Mouse (Mus musculus) heart, postnatal 0 days (tissue): ENCODE measurements around the gene Fnbp1. TPM values are rescaled to one million over a fixed set of nuclear protein-coding genes. Genes with fewer than 3 reads are reported as not detected.
A peak's percentile ranks its signal among the peaks of the same experiment; 100 is the strongest.

Experiments
- ATAC-seq: fragments of 200-750 bp; cut with Nextera tagmentation; 2 replicates; pipeline ENCODE4 v1.8.0; 2017; ENCODE audit warnings: low read depth, moderate number of reproducible peaks, moderate library complexity; ENCODE audit not compliant: insufficient read depth
- DNase-seq: peaks from one replicate; pipeline ENCODE4 v3.0.0-alpha.2; 2016; ENCODE audit warnings: low spot score
- H3K27ac ChIP-seq: fragments of 300-500 bp; sonication (generic); 2 replicates; pipeline ENCODE4 v1.5.1; 2014; ENCODE audit warnings: low read depth, mild to moderate bottlenecking
- H3K27me3 ChIP-seq: fragments of 300-500 bp; sonication (generic); 2 replicates; pipeline ENCODE4 v1.6.1; 2014; ENCODE audit warnings: low read length, mixed read lengths; ENCODE audit not compliant: control insufficient read depth, insufficient read depth
- H3K36me3 ChIP-seq: fragments of 300-500 bp; sonication (generic); replicated peaks from 2 replicates; pipeline ENCODE4 v1.6.1; 2014; ENCODE audit warnings: low read length, mixed read lengths; ENCODE audit not compliant: control insufficient read depth, insufficient read depth
- H3K4me1 ChIP-seq: fragments of 300-500 bp; sonication (generic); 2 replicates; pipeline ENCODE4 v1.6.1; 2014; ENCODE audit warnings: antibody characterized with exemption; ENCODE audit not compliant: control insufficient read depth, insufficient read depth
- H3K4me2 ChIP-seq: fragments of 300-500 bp; sonication (generic); 2 replicates; pipeline ENCODE4 v1.6.1; 2014; ENCODE audit warnings: low read depth, mild to moderate bottlenecking, low read length, moderate library complexity
- H3K4me3 ChIP-seq: fragments of 300-500 bp; sonication (generic); 2 replicates; pipeline ENCODE4 v1.5.1; 2014; ENCODE audit warnings: low read depth, low read length
- H3K9ac ChIP-seq: fragments of 300-500 bp; sonication (generic); replicated peaks from 2 replicates; pipeline ENCODE4 v1.6.1; 2014; ENCODE audit warnings: low read depth, low read length, mixed read lengths
- H3K9me3 ChIP-seq: fragments of 300-500 bp; sonication (generic); replicated peaks from 2 replicates; pipeline ENCODE4 v1.6.1; 2016; ENCODE audit warnings: low read length; ENCODE audit not compliant: control insufficient read depth
- CTCF ChIP-seq: IDR thresholded peaks from 2 replicates; pipeline ENCODE4 v1.5.1; 2016; ENCODE audit warnings: antibody characterized with exemption, control low read depth, low read depth
- EP300 ChIP-seq: IDR thresholded peaks from 2 replicates; pipeline ENCODE4 v1.6.1; 2016; ENCODE audit warnings: antibody characterized with exemption, low read depth
- WGBS: fragments of 180-500 bp; shearing (Covaris S2); extraction: QIAGEN DNeasy Blood & Tissue Kit; methylation state at CpG from one replicate; pipeline ENCODE4 v1.1.7; 2014; 5-methylcytosine and 5-hydroxymethylcytosine counted together
- polyA plus RNA-seq: library from polyadenylated mRNA; unstranded; fragments of >200 nt; fragmentation: Nextera tagmentation; extraction: Ambion mirVana; gene quantifications from 2 replicates; pipeline ENCODE4 v1.2.1, GENCODE M21; 2015
- total RNA-seq: library from RNA; depleted of rRNA; stranded (reverse); fragments of >200 nt; gene quantifications from 2 replicates; pipeline ENCODE4 v1.2.3, GENCODE M21; 2014; ENCODE audit warnings: low replicate concordance

Fnbp1 gene
- total and polyA plus RNA-seq, 2 experiments from 2014 or later, result 6.4 to 11.4 TPM

- DNase-seq, result no peak
- Histone ChIP-seq H3K27ac (peak overlapping the region; percentile 41; the same call in 1 of the 2 replicates), H3K27me3 (no peaks in the 10 kb centered on the region), H3K9me3 (no peaks in the 10 kb centered on the region), H3K36me3 (no peaks in the 10 kb centered on the region), H3K9ac (peak overlapping the region; percentile 25; the same call in 1 of the 2 replicates), H3K4me2 (no peak overlapping the region), H3K4me3 (no peak overlapping the region), H3K4me1 (peaks cover 41% of the 10 kb centered on the region)
- WGBS, result 41% methylated on average over 6 of the region's 6 CpGs
- ATAC-seq, result no peak
- no peak for TF ChIP-seq CTCF
- no peak for TF ChIP-seq EP300
These were observed 30.1 kb downstream of the Fnbp1 start for GRCm38 (mm10) chr2:31111685-31112084.

DNA sequence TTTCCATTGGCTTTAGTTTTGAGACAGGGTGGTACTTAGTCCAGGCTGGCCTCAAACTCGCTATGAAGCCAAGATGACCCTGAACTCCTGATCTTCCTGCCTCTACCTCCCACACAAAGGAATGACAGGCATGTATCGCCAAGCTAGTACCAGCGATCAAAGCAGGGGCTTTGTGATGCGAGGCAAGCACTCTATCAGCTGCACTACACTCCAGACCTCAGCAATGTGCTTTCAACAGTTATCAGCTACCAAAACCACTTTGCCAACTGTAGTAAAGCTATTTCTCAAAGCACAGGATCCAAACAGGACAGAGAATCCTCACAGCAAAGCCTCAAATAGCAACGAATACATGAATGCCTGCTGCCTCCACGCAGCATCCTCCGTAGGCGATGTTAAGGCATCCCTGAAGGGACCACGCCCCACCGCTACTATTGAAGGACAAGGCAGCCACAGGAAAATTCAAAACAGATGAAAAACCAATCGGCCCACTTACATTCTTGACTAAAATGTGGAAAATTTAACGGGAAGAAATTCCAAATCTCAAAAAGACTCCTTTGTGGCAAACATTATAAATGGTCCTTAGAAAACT is 31.8 kb downstream of the Fnbp1 start:
- Histone ChIP-seq H3K4me2 (no peak overlapping the region), H3K4me3 (no peak overlapping the region), H3K27me3 (no peaks in the 10 kb centered on the region), H3K9me3 (no peaks in the 10 kb centered on the region), H3K27ac (0 out of 2 replicates have a peak overlapping the region, but pooled peaks have one; percentile 2), H3K36me3 (no peaks in the 10 kb centered on the region), H3K4me1 (peaks cover 46% of the 10 kb centered on the region), H3K9ac (no peak overlapping the region)
- no peak for DNase-seq
- WGBS, result 38% methylated on average over 12 of the region's 12 CpGs
- ATAC-seq, result no peak
- TF ChIP-seq CTCF, result no peak
- no peak for TF ChIP-seq EP300

- Histone ChIP-seq H3K9me3 (no peaks in the 10 kb centered on the region), H3K27me3 (no peaks in the 10 kb centered on the region), H3K4me3 (no peak overlapping the region), H3K4me1 (peaks cover 46% of the 10 kb centered on the region), H3K27ac (peak overlapping the region; percentile 63), H3K36me3 (0 out of 2 replicates have a peak, but pooled peaks cover 2% of the 10 kb centered on the region), H3K4me2 (no peak overlapping the region), H3K9ac (no peak overlapping the region)
- TF ChIP-seq CTCF, result no peak
- no peak for TF ChIP-seq EP300
- DNase-seq, result no peak
- ATAC-seq, result no peak
- 57% methylated on average over 6 of the region's 6 CpGs for WGBS
These were observed 33.6 kb downstream of the Fnbp1 start for GRCm38 (mm10) chr2:31108186-31108585.

GRCm38 (mm10) chr2:31106621-31107320 is 35.0 kb downstream of the Fnbp1 start:
- TF ChIP-seq EP300 (no peak), CTCF (no peak)
- H3K36me3 ChIP-seq, result 0 out of 2 replicates have a peak, but pooled peaks cover 5% of the 10 kb centered on the region
- H3K27me3 ChIP-seq, result no peaks in the 10 kb centered on the region
- no peak overlapping the region for H3K9ac ChIP-seq
- WGBS, result 8% methylated on average over 11 of the region's 11 CpGs
- peak; percentile 79 for DNase-seq
- H3K4me1 ChIP-seq, result peaks cover 40% of the 10 kb centered on the region
- peak; percentile 75 for ATAC-seq
- peak overlapping the region; percentile 63 for H3K27ac ChIP-seq
- H3K4me2 ChIP-seq, result peak overlapping the region; percentile 34
- H3K9me3 ChIP-seq, result no peaks in the 10 kb centered on the region
- no peak overlapping the region for H3K4me3 ChIP-seq

GRCm38 (mm10) chr2:31106004-31106403 is 35.8 kb downstream of the Fnbp1 start:
- H3K27me3 ChIP-seq, result no peaks in the 10 kb centered on the region
- no peak overlapping the region for H3K9ac ChIP-seq
- 87% methylated on average over 3 of the region's 3 CpGs for WGBS
- H3K36me3 ChIP-seq, result 0 out of 2 replicates have a peak, but pooled peaks cover 5% of the 10 kb centered on the region
- no peak for ATAC-seq
- no peak overlapping the region for H3K4me3 ChIP-seq
- DNase-seq, result no peak
- H3K4me2 ChIP-seq, result no peak overlapping the region
- no peak overlapping the region for H3K27ac ChIP-seq
- TF ChIP-seq EP300 (no peak), CTCF (no peak)
- peaks cover 33% of the 10 kb centered on the region for H3K4me1 ChIP-seq
- H3K9me3 ChIP-seq, result no peaks in the 10 kb centered on the region

DNA sequence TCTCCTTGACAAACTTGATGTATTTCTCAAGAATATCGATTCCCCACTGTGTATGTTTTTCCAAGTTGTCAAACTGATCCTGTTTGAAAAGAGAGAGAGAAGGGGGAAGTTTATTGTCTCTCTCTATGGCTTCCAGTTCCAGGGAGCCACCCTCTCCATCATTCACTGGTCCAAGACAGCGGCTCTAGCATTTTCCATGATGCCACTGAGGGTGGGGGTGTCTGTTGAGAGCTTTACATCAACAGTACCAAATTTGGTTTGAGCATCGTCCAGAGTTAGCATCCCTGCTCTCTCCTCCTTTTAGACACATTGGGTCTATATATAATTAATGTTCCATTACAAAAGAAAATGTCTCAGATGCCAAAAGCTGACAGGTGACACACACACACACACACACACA is 36.5 kb downstream of the Fnbp1 start:
- Histone ChIP-seq H3K36me3 (0 out of 2 replicates have a peak, but pooled peaks cover 5% of the 10 kb centered on the region), H3K4me2 (no peak overlapping the region), H3K27me3 (no peaks in the 10 kb centered on the region), H3K27ac (no peak overlapping the region), H3K4me3 (no peak overlapping the region), H3K9ac (no peak overlapping the region), H3K4me1 (peaks cover 28% of the 10 kb centered on the region), H3K9me3 (no peaks in the 10 kb centered on the region)
- ATAC-seq (no peak), DNase-seq (no peak)
- TF ChIP-seq CTCF (no peak), EP300 (no peak)
- 61% methylated on average over 3 of the region's 3 CpGs for WGBS
